Mouse (Mus musculus): ENCODE measurements around the gene AC141477.1.

The AC141477.1 gene

DNA sequence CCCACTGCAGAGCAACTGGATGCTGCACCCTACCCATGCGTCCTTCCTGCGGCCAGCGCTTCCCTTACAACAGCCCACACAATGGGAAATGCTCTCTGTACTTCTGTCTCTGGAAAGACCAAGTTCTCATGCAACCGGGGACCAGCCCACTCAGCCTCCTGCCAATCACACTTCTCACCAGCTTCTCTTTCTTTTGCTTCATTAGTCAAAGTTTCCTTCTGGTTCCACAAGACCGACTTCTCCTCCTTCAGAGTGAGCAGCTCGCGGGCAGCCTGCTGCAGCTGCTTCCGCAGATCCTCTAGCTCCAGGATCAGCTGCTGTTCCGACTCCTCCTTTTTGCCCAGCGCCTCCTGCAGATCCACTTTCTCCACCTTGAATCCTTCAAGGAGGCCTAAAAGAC is 31.7 kb downstream of the AC141477.1 start:
- no peak for DNase-seq (ENCODE audit: low read depth)

GRCm38 (mm10) chr10:76392596-76392995 is 47.6 kb downstream of the AC141477.1 start:
- DNase-seq (ENCODE audit: low read depth): no peak

- DNase-seq (ENCODE audit: low read depth): peak; percentile 59
Observed at GRCm38 (mm10) chr10:76391786-76392185, 48.5 kb downstream of the AC141477.1 start.

DNA sequence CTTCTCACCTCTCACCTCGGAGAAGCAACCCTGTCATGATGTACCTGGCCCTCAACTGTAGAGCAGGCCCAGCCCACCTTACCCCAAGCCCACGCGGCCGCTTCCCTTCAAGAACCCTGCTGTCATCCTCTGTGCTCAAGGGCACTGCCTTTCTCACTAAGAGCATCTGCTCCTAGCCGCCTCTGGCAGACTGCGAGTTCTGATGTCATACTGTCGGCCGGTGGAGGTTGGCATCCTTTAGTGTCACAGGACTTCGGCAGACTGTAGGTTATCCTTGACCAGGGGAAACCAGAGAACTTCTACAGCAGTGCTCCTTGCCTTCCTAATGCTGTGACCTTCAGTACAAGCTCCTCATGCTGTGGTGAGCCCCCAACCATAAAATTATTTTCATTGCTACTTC is 49.1 kb downstream of the AC141477.1 start:
- no peak for DNase-seq (ENCODE audit: low read depth)
